Mouse (Mus musculus): Measurements from ENCODE around the gene Rwdd3.

DNA sequence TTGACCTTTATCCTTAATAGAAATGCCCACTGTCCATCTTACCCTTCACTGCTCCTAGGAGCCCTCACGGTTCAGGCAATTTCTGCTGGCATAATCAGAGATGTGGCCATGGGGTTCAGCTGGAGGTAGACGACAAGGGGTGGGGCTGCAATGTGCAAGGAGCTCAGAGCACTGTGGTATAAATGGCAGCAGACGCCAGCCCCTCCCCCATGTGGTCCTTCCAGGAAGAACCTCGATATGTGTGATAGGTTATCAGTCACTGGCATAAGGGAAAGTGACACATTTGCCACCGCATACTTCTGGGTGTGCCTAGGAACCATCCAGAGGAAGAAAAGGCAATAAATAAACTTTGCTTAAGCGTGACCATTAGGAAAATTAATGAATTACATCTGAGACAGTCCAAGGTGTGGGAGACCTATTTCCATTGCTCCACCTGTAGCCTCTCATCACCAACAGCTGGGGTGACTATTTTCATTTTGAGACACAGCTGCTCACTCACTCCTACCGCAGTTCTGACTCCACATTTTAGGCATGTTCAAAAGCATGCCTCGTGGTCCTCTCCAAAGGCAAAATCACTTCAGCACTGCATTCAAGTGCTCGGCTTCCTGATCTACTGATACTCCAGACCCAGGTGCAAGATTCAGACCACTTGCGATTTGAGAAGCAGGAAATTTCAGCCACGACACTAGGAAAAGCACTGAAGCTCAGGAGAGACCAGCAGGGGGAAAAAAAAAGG lies 29.7 kb upstream of the Rwdd3 start:
- peak; percentile 94 for TF ChIP-seq EP300 (IDR thresholded peaks at IDR 0.05; ENCODE audit: low read depth)
- peak; percentile 29; the same call in 1 of the 2 replicates for TF ChIP-seq CTCF (IDR thresholded peaks at IDR 0.05; ENCODE audit: low read depth)
